Mouse (Mus musculus) cerebellum, adult 2 months (tissue): ENCODE results near the gene Rnf44.

ENCODE experiments used
- CTCF ChIP-seq: fragments of 200-500 bp; IDR thresholded peaks from 2 replicates; pipeline ENCODE4 v1.5.1; 2011; ENCODE audit warnings: low read depth, mild to moderate bottlenecking, control low read depth, low read length, moderate library complexity, borderline replicate concordance; ENCODE audit not compliant: insufficient read depth
- POLR2A ChIP-seq: fragments of 200-500 bp; IDR thresholded peaks from 2 replicates; pipeline ENCODE4 v1.6.1; 2011; ENCODE audit warnings: low read length, control low read depth, borderline replicate concordance; ENCODE audit not compliant: insufficient read depth

DNA sequence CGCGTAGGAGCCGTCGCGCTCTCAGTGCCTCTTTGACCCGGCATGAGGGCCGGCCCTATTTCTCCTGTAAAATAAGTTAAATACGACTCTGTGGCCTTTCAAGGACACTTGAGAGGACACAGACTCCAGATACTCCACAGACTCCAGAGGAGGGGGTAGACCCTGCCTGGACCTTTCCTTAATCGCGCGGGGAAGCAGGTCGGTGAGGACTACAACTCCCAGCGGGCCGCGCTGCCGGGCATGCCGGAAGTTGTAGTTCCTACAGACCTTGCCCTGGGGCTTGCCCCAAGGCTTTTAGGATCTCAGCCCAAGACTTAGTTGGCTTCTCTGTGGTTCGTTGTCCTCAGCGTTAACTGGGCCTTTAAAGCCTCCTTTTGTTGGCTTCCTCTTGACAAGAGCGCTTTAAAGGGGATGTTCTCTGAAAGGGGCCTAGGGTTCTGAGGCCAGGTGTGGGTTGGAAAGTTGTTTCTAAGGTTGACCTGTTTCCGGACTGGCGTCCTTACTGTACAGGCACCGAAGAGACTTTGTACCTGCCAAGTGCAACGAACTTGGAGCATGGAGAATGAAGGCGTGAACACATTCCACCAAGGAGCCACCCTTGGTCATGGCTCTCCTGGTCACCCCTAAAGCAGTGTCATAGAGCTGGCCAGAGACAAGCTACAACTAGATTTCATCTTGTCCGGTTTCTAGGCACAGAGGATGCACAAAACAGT is 797 bp upstream of the Rnf44 start:
- peak; percentile 58; the same call in 1 of the 2 replicates for TF ChIP-seq POLR2A
- no peak for TF ChIP-seq CTCF
